Mouse (Mus musculus) liver, embryonic 11.5 days (tissue): ENCODE measurements at regions not wholly inside any gene's neighbourhood (a gene's known extent, or its start where the extent isn't known, plus 50 kb on each side); places are given as distances from the start of the nearest gene placed in this dataset.

Experiments used
- ATAC-seq: fragments of 200-750 bp; cut with Nextera tagmentation; replicated peaks from 2 replicates; pipeline ENCODE4 v1.8.0; 2017; ENCODE audit warnings: moderate number of reproducible peaks, mild to moderate bottlenecking, moderate TSS enrichment, moderate library complexity; ENCODE audit not compliant: low FRiP score
- DNase-seq: peaks from one replicate; pipeline ENCODE4 v3.0.0-alpha.2; 2017; ENCODE audit warnings: low spot score
- H3K27ac ChIP-seq: fragments of 300-500 bp; sonication (generic); 2 replicates; pipeline ENCODE4 v1.5.1; 2014; ENCODE audit warnings: mild to moderate bottlenecking, low read depth, low read length, control low read depth
- H3K27me3 ChIP-seq: fragments of 300-500 bp; sonication (generic); replicated peaks from 2 replicates; pipeline ENCODE4 v1.6.1; 2014; ENCODE audit warnings: low read length, mixed read lengths; ENCODE audit not compliant: control insufficient read depth, insufficient read depth
- H3K36me3 ChIP-seq: fragments of 300-500 bp; sonication (generic); 2 replicates; pipeline ENCODE4 v1.6.1; 2014; ENCODE audit warnings: mild to moderate bottlenecking, low read length, moderate library complexity, mixed read lengths; ENCODE audit not compliant: control insufficient read depth, insufficient read depth
- H3K4me1 ChIP-seq: fragments of 300-500 bp; sonication (generic); replicated peaks from 2 replicates; pipeline ENCODE4 v1.6.1; 2014; ENCODE audit warnings: low read length, mixed read lengths; ENCODE audit not compliant: control insufficient read depth, insufficient read depth
- H3K4me2 ChIP-seq: fragments of 300-500 bp; sonication (generic); 2 replicates; pipeline ENCODE4 v1.6.1; 2014; ENCODE audit warnings: mild to moderate bottlenecking, control low read depth, moderate library complexity
- H3K4me3 ChIP-seq: fragments of 300-500 bp; sonication (generic); 2 replicates; pipeline ENCODE4 v1.5.1; 2014; ENCODE audit warnings: low read depth, low read length, control low read depth
- H3K9ac ChIP-seq: fragments of 300-500 bp; sonication (generic); 2 replicates; pipeline ENCODE4 v1.6.1; 2014; ENCODE audit warnings: low read depth, low read length, control low read depth
- H3K9me3 ChIP-seq: fragments of 300-500 bp; sonication (generic); 2 replicates; pipeline ENCODE4 v1.6.1; 2016; ENCODE audit warnings: low read length, inconsistent platforms, mixed read lengths; ENCODE audit not compliant: control insufficient read depth
- WGBS: fragments of 180-500 bp; shearing (Covaris S2); extraction: QIAGEN DNeasy Blood & Tissue Kit; methylation state at CpG from one replicate; pipeline ENCODE4 v1.1.7; 2014; 5-methylcytosine and 5-hydroxymethylcytosine counted together

DNA sequence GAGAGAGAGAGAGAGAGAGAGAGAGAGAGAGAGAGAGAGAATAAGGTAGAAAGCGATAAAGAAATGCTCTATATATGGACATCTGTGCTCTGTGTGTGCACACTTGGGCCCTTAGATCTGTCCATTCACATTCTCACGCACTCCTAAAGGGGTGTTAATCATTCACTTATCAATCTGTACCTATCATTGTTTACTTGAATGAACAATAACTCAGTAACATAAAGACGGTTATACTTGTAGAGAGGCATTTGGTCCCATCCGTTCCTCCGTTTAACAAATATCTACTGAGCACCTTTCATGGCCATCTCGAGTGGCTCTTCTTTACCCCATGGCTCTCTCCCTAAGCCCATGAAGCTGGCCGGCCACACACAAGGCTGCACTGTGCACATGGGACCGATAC lies 114.3 kb upstream of the Cpm start:
- H3K4me2 ChIP-seq = no peak overlapping the region
- 91% methylated on average over 8 of the region's 8 CpGs for WGBS
- DNase-seq (no peak), ATAC-seq (no peak)
- H3K36me3 ChIP-seq = no peaks in the 10 kb centered on the region
- H3K27me3 ChIP-seq = no peaks in the 10 kb centered on the region
- H3K4me1 ChIP-seq = no peaks in the 10 kb centered on the region
- H3K4me3 ChIP-seq = no peak overlapping the region
- H3K9ac ChIP-seq = no peak overlapping the region
- H3K27ac ChIP-seq = no peak overlapping the region
- H3K9me3 ChIP-seq = no peaks in the 10 kb centered on the region

DNA sequence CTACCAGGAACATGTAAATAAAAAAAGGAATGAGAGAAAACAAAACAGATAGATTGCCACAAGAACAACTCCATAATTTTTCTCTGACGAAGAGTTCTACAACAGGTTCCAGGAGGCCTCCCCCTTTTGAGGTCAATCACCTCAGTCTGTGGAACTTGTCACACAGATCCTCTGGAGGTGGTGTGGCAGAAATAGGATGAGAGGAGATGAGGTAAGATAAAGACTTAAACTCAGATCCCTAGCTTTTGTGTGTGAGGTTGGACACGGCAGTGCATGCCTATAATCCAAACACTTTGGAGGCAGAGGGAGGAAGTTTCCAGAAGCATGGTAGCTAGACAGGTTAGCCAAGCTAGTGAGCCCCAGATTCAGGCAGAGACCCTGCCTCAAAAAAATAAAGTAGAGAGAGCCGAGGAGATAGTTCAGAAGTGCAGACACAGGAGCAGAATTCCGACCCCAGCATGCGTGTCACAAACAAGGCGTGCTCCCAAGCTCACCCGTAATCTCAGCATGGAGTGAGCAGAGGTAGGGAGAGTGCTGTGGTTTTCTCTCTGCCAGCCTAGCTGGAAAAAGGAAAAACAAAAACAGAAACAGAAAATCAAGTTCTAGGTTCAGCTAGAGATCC lies 115.3 kb upstream of the Cpm start:
- no peaks in the 10 kb centered on the region for H3K4me1 ChIP-seq
- no peak for ATAC-seq
- 88% methylated on average over 7 of the region's 7 CpGs for WGBS

DNA sequence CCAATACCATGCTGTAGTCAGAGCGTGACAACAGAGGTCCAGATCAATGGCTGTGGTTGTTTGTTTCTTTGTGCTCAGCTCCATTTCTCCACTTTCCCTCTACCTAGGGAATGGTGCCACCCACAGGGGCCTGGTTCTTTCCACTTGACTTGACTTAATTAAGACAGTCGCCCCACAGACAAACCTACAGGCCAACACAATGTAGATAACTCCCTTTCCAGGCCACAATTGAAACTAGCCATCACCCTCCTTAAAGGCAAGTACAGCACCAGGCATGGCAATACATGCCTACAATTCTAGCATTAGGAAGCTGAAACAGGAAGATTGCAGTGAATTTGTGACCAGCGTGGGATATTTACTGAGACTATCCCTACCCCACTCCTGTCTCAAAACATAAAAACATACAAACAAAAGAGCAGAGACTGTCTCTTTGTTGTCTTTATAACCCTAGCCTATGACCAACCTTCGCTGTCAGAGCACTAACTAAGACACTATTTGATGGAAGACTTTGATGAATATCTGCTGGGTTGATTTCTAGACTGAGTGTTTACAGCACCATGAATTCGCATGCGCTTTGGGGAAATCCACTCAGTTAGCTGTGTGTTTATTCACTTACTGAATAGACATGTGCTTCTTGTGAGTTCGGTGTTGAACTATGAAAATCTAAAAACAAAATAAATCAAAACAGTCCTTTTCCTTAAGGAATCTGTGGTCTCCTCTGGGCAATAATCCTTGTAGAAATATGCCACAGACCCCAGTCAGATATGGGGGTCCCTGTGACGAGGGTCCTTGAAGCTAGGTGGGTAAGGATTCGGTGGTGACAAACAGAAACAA lies 116.7 kb upstream of the Cpm start:
- Histone ChIP-seq H3K27me3 (no peaks in the 10 kb centered on the region), H3K9me3 (no peaks in the 10 kb centered on the region), H3K36me3 (no peaks in the 10 kb centered on the region), H3K4me2 (no peak overlapping the region), H3K4me3 (no peak overlapping the region), H3K4me1 (no peaks in the 10 kb centered on the region), H3K9ac (no peak overlapping the region), H3K27ac (no peak overlapping the region)
- WGBS = 85% methylated on average over 9 of the region's 9 CpGs
- DNase-seq = no peak
- ATAC-seq = no peak

More for the DNA sequence above, 115.3 kb upstream of the Cpm start:
- Histone ChIP-seq H3K9me3 (no peaks in the 10 kb centered on the region), H3K36me3 (no peaks in the 10 kb centered on the region), H3K9ac (no peak overlapping the region), H3K4me3 (no peak overlapping the region), H3K27me3 (no peaks in the 10 kb centered on the region), H3K27ac (no peak overlapping the region), H3K4me2 (no peak overlapping the region)
- DNase-seq = no peak

DNA sequence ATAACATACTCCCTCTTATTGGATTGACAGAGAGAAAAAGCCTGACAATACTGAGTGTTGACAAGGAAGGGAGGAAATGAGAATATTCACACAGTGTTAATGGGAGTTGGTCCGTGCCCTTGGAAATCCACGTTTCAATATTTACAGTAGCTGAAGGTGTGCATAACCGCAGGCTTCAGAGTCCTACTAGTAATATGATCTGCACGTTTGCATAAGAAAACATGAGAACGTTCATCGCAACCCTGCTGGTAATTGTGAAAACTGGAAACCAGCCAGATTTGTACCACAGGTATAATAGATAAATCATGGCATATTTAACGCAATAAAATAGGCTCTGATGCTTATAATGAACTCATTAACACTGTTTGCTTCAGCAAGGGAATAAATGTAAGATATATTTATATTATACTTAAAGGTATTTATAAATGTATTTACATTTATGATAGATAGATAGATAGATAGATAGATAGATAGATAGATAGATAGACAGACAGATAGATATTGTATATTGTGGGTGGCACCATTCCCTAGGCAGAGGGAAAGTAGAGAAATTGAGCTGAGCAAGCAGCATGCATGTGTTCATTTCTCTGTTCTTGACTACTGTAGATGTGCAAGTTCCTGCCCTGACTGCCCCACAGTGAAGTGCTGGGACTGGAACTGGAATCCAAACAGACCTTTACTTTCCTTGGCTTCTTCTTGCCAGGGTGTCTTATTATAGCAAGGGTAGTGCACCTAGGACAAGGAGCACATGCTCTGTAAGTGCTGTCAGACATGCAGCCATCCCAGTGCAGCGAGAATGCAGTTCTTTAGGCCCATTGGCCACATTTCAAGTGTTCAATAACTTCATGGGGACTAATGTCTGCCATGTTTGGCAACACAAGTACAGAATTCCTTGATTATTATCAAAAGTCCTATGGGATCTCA lies 117.6 kb upstream of the Cpm start:
- DNase-seq = no peak
- Histone ChIP-seq H3K27ac (no peak overlapping the region), H3K27me3 (no peaks in the 10 kb centered on the region), H3K9me3 (no peaks in the 10 kb centered on the region), H3K9ac (no peak overlapping the region), H3K4me2 (no peak overlapping the region), H3K4me1 (no peaks in the 10 kb centered on the region), H3K4me3 (no peak overlapping the region), H3K36me3 (no peaks in the 10 kb centered on the region)
- 82% methylated on average over 8 of the region's 8 CpGs for WGBS
- ATAC-seq = no peak

DNA sequence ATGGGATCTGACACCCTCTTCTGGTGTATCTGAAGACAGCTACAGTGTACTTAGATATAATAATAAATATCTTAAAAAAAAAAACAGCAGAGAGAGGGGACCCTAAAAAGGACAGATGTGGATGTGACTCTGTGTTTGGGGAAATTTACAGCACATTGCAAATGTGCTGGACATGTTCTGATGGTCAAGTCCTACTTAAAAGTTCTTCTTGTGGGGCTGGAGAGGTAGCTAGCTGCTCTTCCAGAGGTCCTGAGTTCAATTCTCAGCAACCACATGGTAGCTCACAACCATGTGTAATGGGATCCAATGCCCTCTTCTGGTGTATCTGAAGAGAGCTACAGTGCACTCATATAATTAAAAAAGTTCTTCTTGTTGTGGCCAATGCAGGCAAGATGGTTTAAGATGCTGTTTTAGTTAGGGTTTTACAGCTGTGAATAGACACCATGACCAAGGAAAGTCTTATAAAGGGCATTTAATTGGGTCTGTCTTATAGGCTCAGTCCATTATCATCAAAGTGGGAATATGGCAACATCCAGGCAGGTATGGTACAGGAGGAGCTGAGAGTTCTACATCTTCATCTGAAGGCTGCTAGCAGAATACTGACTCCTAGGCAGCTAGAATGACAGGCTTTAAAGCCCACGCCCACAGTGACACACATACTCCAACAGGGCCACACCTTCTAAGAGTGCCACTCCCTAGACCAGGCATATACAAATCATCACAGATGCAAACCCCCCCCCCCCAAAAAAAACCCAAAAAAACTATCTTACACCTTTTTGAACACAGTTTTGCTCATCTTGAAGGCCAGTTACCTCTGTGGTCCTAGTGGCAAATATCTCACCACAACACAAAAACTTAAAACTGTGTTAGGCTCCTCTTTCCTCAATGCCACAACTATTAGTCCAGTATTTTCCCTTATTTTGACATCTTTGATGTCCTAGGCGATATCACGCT lies 118.5 kb upstream of the Cpm start:
- Histone ChIP-seq H3K4me2 (no peak overlapping the region), H3K4me1 (no peaks in the 10 kb centered on the region), H3K9ac (no peak overlapping the region), H3K9me3 (no peaks in the 10 kb centered on the region), H3K27ac (no peak overlapping the region), H3K36me3 (no peaks in the 10 kb centered on the region), H3K4me3 (no peak overlapping the region), H3K27me3 (no peaks in the 10 kb centered on the region)
- DNase-seq = no peak
- no peak for ATAC-seq
- 84% methylated on average over 3 of the region's 3 CpGs for WGBS

DNA sequence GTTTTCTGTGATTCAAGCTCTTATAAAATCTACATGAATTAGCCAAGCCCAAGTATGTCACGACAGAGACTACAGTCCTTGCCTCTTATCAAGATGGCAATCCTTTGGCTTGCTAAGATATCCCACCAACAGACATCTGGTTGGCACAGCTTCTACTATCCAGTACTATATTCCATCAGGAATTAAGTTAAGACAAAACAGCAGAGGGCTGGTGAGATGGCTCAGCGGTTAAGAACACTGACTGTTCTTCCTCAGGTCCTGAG lies 119.1 kb upstream of the Cpm start:
- no peak for ATAC-seq
- Histone ChIP-seq H3K27ac (no peak overlapping the region), H3K9me3 (no peaks in the 10 kb centered on the region), H3K27me3 (no peaks in the 10 kb centered on the region), H3K9ac (no peak overlapping the region), H3K4me2 (no peak overlapping the region), H3K36me3 (no peaks in the 10 kb centered on the region), H3K4me3 (no peak overlapping the region), H3K4me1 (no peaks in the 10 kb centered on the region)
- no peak for DNase-seq
- WGBS = 79% methylated on average over 2 of the region's 2 CpGs

DNA sequence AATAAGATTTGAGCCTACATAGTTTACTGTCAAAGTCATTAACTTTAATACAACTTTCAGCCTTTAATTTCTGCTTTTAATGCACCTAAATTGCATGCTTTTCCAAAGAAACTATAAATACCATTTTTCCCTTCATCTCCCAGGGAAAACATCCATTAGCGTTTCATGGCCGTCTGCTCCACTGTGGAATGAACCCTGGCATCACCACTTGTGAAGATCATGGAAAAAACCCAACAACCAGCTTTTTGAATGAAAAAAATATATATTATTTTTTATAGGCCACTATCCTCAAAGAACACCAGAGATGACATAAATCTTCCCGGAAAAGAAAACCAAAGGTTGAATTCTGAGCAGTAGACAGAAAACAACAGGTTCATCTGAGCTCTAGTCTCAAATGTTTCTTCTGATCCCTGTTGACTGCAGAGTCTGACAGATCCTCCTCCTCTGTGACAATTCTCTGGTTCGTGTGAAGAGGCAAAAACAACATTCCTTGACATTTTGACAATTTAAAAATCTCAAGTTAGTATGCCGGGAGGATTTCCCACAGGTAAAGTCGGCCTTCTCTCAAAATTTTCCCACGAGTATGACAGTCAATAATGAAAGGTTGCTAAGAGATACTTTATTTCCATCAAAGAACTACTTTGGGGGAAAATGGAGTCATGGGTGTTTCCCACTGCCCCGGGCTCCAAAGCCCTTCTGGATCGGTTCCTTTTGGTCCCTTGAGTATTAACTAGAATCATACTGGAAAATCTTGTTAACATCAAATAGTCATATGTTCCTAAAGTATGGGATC lies 119.7 kb upstream of the Cpm start:
- no peak overlapping the region for H3K9ac ChIP-seq
- DNase-seq (no peak), ATAC-seq (no peak)
- WGBS = 75% methylated on average over 9 of the region's 9 CpGs
- H3K9me3 ChIP-seq = no peaks in the 10 kb centered on the region
- H3K4me1 ChIP-seq = no peaks in the 10 kb centered on the region
- H3K27me3 ChIP-seq = no peaks in the 10 kb centered on the region
- no peak overlapping the region for H3K27ac ChIP-seq
- H3K4me3 ChIP-seq = no peak overlapping the region
- no peaks in the 10 kb centered on the region for H3K36me3 ChIP-seq
- no peak overlapping the region for H3K4me2 ChIP-seq
